Mouse (Mus musculus) lung, postnatal 0 days (tissue): ENCODE measurements around the gene Ets2.

Source experiments
- CTCF ChIP-seq: IDR thresholded peaks from 2 replicates; pipeline ENCODE4 v1.5.1; 2016; ENCODE audit warnings: antibody characterized with exemption, mild to moderate bottlenecking
- EP300 ChIP-seq: IDR thresholded peaks from 2 replicates; pipeline ENCODE4 v1.6.1; 2016; ENCODE audit warnings: antibody characterized with exemption, mild to moderate bottlenecking, control low read depth

- no peak for TF ChIP-seq EP300
- no peak for TF ChIP-seq CTCF
Measured at GRCm38 (mm10) chr16:95742740-95743030, 40.8 kb downstream of the Ets2 start.
